8 mouse cellular contexts compared by ENCODE assay signal in the genomic region with DNA sequence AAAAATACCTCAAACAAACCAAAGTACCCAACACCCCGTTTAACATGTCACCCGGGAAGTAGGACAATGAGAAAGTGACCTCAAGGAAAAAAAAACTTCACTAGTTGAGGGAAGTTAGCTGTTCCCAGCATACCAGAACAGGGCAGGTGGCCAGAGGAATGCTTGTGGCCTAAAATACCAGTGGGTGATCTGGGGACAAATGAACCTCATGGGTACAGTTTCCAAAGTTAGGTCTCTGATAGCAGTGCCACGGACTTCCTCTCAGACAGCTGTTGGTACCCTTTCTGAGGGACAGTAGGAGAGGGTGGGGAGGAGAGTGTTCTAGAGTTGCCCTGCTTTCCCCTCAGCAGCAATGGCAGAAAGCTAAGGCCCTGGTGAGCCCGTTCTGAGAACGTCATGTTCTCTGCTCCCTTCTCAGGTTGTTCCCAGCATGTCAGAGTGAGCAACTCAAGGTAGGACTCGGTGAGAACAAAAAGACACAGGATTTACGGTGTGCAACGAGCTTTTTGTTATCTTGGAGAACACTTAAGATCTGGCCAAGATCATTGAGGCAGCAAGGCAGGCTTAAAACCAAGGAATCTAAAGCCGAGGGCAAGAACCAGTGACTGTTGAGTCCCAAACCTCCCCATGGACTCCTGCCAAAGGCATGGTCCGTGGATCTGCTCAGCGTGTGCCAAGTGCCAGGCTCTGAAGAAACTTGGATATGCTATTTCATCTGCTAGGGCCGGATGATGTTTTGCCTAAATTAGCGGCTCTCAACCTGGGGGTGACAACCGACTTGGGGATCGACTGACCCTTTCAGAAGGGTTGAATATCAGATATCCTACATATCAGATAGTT.
DNase-seq lines count a peak whose midpoint lies in the region.

No protein-coding gene starts in this region.

- DNase-seq in adrenal gland, postnatal 10 days: peak; percentile 64
- DNase-seq in adrenal gland, adult 2 months: no peak
- peak; percentile 25 for DNase-seq in 3T3-L1 (ENCODE audit: low read depth, low spot score)
- DNase-seq in heart, adult 8-10 months (ENCODE audit: low spot score): peak; percentile 74
- DNase-seq in kidney, postnatal 14 days: peak; percentile 70
- no peak for DNase-seq in cerebellum, postnatal 4 days (ENCODE audit: low spot score in 2 of 2)
- no peak for DNase-seq in yolk sac, embryonic 10.5 days (ENCODE audit: low spot score)
- no peak for DNase-seq in embryo, embryonic 10 days (ENCODE audit: low spot score)

Comparison
In these comparisons a context has a peak if more than half of its experiments do, and no peak if none do; other contexts are left out.
1. DNase-seq: peak in adrenal gland, postnatal 10 days (single experiment), 3T3-L1 (single experiment), heart, adult 8-10 months (single experiment) and kidney, postnatal 14 days (single experiment); none in adrenal gland, adult 2 months (single experiment), cerebellum, postnatal 4 days (0 of 2), yolk sac, embryonic 10.5 days (single experiment) and embryo, embryonic 10 days (single experiment).